Mouse (Mus musculus): ENCODE measurements at regions not wholly inside any gene's neighbourhood (a gene's known extent, or its start where the extent isn't known, plus 50 kb on each side); places are given as distances from the start of the nearest gene placed in this dataset.

DNA sequence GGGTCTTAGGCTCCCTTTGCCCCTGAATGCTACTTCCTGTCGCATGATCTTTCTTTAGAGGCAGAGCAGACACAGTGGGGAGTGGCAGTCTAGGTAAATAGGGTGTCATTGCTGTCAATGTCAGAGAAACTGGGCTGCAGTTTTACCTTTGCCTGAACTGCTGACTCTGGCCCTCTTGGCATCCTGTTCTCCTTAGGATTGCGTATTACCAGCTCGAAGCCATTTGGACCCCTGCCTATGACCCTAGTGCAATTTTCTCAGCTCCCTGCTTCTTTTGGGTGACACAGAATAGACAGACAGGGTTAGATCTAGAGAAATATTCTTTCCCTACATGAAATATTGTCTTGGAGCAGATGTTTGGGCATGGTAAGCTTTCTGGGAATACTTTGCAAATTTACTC, 467.3 kb upstream of the Slc35b3 start:
- no peak for TF ChIP-seq CTCF (IDR thresholded peaks at IDR 0.05; ENCODE audit: low read depth, low read length)
- TF ChIP-seq POLR2A (IDR thresholded peaks at IDR 0.05; ENCODE audit: borderline replicate concordance, low read depth, low read length): no peak
